Mouse (Mus musculus): Measurements from ENCODE around the gene Zc3h18.

DNA sequence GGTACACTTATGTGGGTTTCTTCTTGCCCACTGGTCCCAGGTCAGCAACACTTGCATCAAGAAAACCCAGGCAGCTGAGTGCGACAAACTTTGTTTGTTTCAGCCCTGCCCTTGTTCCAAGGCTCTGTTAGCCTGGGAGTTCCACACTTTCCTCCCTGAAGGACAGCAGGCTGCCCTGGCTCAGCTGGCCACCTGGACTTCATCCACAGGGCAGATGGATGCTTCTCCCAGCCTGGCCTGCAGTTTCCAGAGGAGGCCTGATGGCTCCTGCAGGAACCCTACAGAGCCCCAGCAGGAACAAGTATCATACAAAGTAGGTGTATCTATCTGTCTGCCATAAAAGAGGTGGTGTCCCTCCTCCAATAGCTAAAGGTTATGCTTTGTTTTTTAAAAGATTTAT is 64.9 kb downstream of the Zc3h18 start:
- TF ChIP-seq CTCF (IDR thresholded peaks at IDR 0.05; ENCODE audit: borderline replicate concordance, insufficient read depth, low read length) (no peak), POLR2A (IDR thresholded peaks at IDR 0.05; ENCODE audit: low read depth, low read length) (no peak)
